Mouse (Mus musculus): ENCODE measurements around the gene Tnfsf10.

Gene Tnfsf10

GRCm38 (mm10) chr3:27371725-27372650, 55.2 kb downstream of the Tnfsf10 start:
- peak; percentile 23 to 35 for DNase-seq

GRCm38 (mm10) chr3:27374396-27374795, 57.6 kb downstream of the Tnfsf10 start:
- DNase-seq, result no peak

GRCm38 (mm10) chr3:27377935-27378334, 61.1 kb downstream of the Tnfsf10 start:
- no peak for DNase-seq

- DNase-seq, result peak; percentile 48 to 60
These were observed 68.0 kb downstream of the Tnfsf10 start for GRCm38 (mm10) chr3:27384836-27385235.

- DNase-seq, result no peak
These were observed 73.1 kb downstream of the Tnfsf10 start for GRCm38 (mm10) chr3:27389923-27390322.

Measured in cerebellum, postnatal 10 days (tissue).